13 mouse cellular contexts compared by ENCODE assay signal in the genomic region with DNA sequence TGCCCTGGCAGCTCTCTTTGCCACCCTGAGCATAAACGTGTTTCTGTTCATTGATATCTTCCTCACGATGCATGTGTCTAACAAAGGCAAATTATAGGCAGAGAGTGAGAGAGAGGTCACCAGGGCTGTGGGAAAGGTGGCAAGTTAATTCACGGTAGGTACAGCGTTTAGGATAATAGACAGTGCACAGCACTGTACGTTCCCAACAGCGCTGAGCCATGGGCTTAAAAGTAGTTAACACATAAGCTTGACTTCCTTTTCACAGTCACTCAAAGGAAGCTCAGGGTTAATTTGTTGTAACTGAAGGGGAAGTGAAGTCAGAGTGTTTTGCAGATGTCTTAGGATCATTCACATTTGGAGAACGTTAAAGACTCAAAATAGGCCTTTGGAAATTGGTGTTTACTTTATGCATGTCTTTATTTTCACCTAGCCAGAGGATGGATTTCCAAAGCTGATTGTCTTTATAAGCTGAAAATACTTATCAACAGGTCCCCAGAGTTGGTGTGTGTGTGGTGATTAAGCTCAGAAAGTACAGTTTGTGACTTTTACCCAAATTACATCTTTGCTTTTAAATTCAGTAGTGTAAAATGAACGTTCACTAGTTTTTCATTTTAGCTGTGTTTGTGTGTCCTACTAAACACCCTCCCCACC. TPM values are rescaled to one million over a fixed set of nuclear protein-coding genes. Genes with fewer than 3 reads are reported as not detected.
DNase-seq lines count a peak whose midpoint lies in the region; ATAC-seq and TF ChIP-seq lines count a peak whose summit lies in the region.
"Had no signal": no experiment of that assay in that cellular context is flagged by ENCODE, and none has a peak within 500 bp of the region (broad histone marks: within the 10 kb centered on the region; RNA-seq: fewer than 3 reads in every experiment).

No protein-coding gene starts in this region.

- H3K4me1 ChIP-seq in bone marrow, adult 2 months (ENCODE audit: control insufficient read depth, insufficient read depth, low read length): peaks cover 16% of the 10 kb centered on the region

- 5% methylated on average over 8 of the region's 8 CpGs for WGBS in bone marrow, adult 2 months

- peak; percentile 61 for ATAC-seq in inflammation-experienced regulatory T-cells, adult 6 months
- ATAC-seq in megakaryocyte-erythroid progenitor cell, adult 5-6 weeks (replicated peaks; ENCODE audit: low FRiP score, low TSS enrichment, poor library complexity, severe bottlenecking): peak; percentile 56

- H3K27ac ChIP-seq in bone marrow, adult 2 months (ENCODE audit: control insufficient read depth, insufficient read depth, low read depth, low read length, poor library complexity): peak overlapping the region; percentile 58; the same call in 1 of the 2 replicates

- DNase-seq in A20 (ENCODE audit: low read depth, low spot score) (peak; percentile 78), MN1 (ENCODE audit: low spot score) (no peak)
- no peak for DNase-seq in urinary bladder, postnatal 25 days (ENCODE audit: low spot score)
- no peak for DNase-seq in frontal cortex, postnatal 36 days (ENCODE audit: low spot score in 2 of 2)
- DNase-seq in left cerebral cortex, postnatal 25 days (ENCODE audit: low spot score in 2 of 2): no peak
- DNase-seq: adrenal gland, postnatal 14 days; cerebellum, adult 2 months; kidney, adult 8-10 months; lung, adult 2 months; spleen, adult 18-20 months had no signal

- TF ChIP-seq CTCF in bone marrow, adult 2 months (IDR thresholded peaks at IDR 0.05; ENCODE audit: control insufficient read depth, insufficient read depth, low read length): no peak

- intact Hi-C loops in left cerebral cortex, postnatal 25 days (cut with DNase I): no loop called here

- H3K4me3 ChIP-seq in bone marrow, adult 2 months (replicated peaks; ENCODE audit: control insufficient read depth, low read depth, low read length): no peak overlapping the region

- TF ChIP-seq POLR2A in bone marrow, adult 2 months (IDR thresholded peaks at IDR 0.05; ENCODE audit: borderline replicate concordance, control insufficient read depth, low read depth, low read length): no peak

RNA-seq across cellular contexts. Expression of a gene that starts 9.1 kb away (rescaled TPM):
- polyA plus RNA-seq in bone marrow, adult 2 months (2011; ENCODE audit: insufficient read depth, insufficient read length, low replicate concordance, missing spikeins): 2.8 and 3.4 TPM in 2 replicates
- 10 to 100 TPM; 51.6 to 79.6 (median 77.9) TPM for polyA plus RNA-seq in inflammation-experienced regulatory T-cells, adult 6 months (2017; shearing (Covaris generic))
- total RNA-seq in megakaryocyte-erythroid progenitor cell, adult 5-6 weeks (2014; fragmentation: Nextera tagmentation): 0.96 and 1.0 TPM in 2 replicates
- total RNA-seq in megakaryocyte-erythroid progenitor cell, adult 5-6 weeks (2017): 0.70 and 1.6 TPM in 2 replicates
- not detected for total RNA-seq in left cerebral cortex, postnatal 25 days (2021)
- polyA plus RNA-seq: cerebellum, adult 2 months had no signal

RNA-seq across cellular contexts. Expression of a gene that starts 28.0 kb away (rescaled TPM):
- polyA plus RNA-seq in bone marrow, adult 2 months (2011; ENCODE audit: insufficient read depth, insufficient read length, low replicate concordance, missing spikeins): 9.4 and 21.6 TPM in 2 replicates
- 10 to 100 TPM; 47.9 to 88.3 (median 78.9) TPM for polyA plus RNA-seq in inflammation-experienced regulatory T-cells, adult 6 months (2017; shearing (Covaris generic))
- 14.0 and 14.8 TPM in 2 replicates for total RNA-seq in megakaryocyte-erythroid progenitor cell, adult 5-6 weeks (2014; fragmentation: Nextera tagmentation)
- total RNA-seq in megakaryocyte-erythroid progenitor cell, adult 5-6 weeks (2017): 10.2 and 16.6 TPM in 2 replicates
- 10 to 100 TPM; 33.7 to 33.8 TPM for total RNA-seq in left cerebral cortex, postnatal 25 days (2021)

RNA-seq across cellular contexts. Expression of a gene that starts 58.5 kb away (rescaled TPM):
- 0.83 and 1.5 TPM in 2 replicates for polyA plus RNA-seq in bone marrow, adult 2 months (2011; ENCODE audit: insufficient read depth, insufficient read length, low replicate concordance, missing spikeins)
- 100 to 1,000 TPM; 108 to 142 (median 140) TPM for polyA plus RNA-seq in inflammation-experienced regulatory T-cells, adult 6 months (2017; shearing (Covaris generic))
- 0.52 TPM in 1 of 2 replicates, not detected in the other for total RNA-seq in megakaryocyte-erythroid progenitor cell, adult 5-6 weeks (2014; fragmentation: Nextera tagmentation)
- 0.94 and 2.7 TPM in 2 replicates for total RNA-seq in megakaryocyte-erythroid progenitor cell, adult 5-6 weeks (2017)
- 1 to 10 TPM in 1 of 2 experiments, under 1 TPM in 1; 0.96 to 1.7 TPM for total RNA-seq in left cerebral cortex, postnatal 25 days (2021)
